In genomic region chr3:30975102-30975754, GRCm38 (mm10) we compare ENCODE assay signal across 10 mouse cellular contexts. TPM values are rescaled to one million over a fixed set of nuclear protein-coding genes. Genes with fewer than 3 reads are reported as not detected.
DNase-seq lines count a peak whose midpoint lies in the region; ATAC-seq lines count a peak whose summit lies in the region.
"Had no signal": no experiment of that assay in that cellular context is flagged by ENCODE, and none has a peak within 500 bp of the region (broad histone marks: within the 10 kb centered on the region; RNA-seq: fewer than 3 reads in every experiment).

No protein-coding gene starts in this region.

- no peaks in the 10 kb centered on the region for H3K36me3 ChIP-seq in forebrain, embryonic 14.5 days (ENCODE audit: control insufficient read depth, insufficient read depth, low read length)

- WGBS in forebrain, embryonic 14.5 days: 41% methylated on average over 9 of the region's 9 CpGs

- H3K9ac ChIP-seq in forebrain, embryonic 14.5 days (ENCODE audit: low read length): no peak overlapping the region

- H3K4me3 ChIP-seq in forebrain, embryonic 14.5 days (ENCODE audit: low read depth, low read length): no peak overlapping the region
- H3K4me3 ChIP-seq: erythroblast, embryonic 14.5 days; myocyte had no signal

- ATAC-seq in cerebellum, adult (ENCODE audit: insufficient number of reproducible peaks, low FRiP score, low TSS enrichment): peak; percentile 74
- peak; percentile 37; the same call in 1 of the 2 replicates for ATAC-seq in forebrain, embryonic 14.5 days

- no peak overlapping the region for H3K27ac ChIP-seq in forebrain, embryonic 14.5 days (ENCODE audit: low read depth, low read length)

- peak; percentile 57 for DNase-seq in urinary bladder, postnatal 25 days (ENCODE audit: low spot score)
- no peak for DNase-seq in urinary bladder, postnatal 10 days (ENCODE audit: low spot score)
- DNase-seq in forebrain, embryonic 14.5 days (ENCODE audit: low spot score): peak; percentile 68
- DNase-seq in induced T-regulatory cell, adult 2 months (ENCODE audit: low read depth): peak; percentile 90
- DNase-seq in liver: peak; percentile 62
- DNase-seq in naive thymus-derived CD4-positive, alpha-beta T cell, adult 2 months (ENCODE audit: low read depth): peak; percentile 83
- peak; percentile 80 for DNase-seq in testis, postnatal 10 days (ENCODE audit: low spot score)

- H3K9me3 ChIP-seq in forebrain, embryonic 14.5 days (replicated peaks; ENCODE audit: control insufficient read depth, low read length): no peaks in the 10 kb centered on the region

- no peaks in the 10 kb centered on the region for H3K27me3 ChIP-seq in forebrain, embryonic 14.5 days (replicated peaks; ENCODE audit: control insufficient read depth, insufficient read depth, low read length)

- no peaks in the 10 kb centered on the region for H3K4me1 ChIP-seq in forebrain, embryonic 14.5 days (ENCODE audit: control insufficient read depth, insufficient read depth, low read length)

- no peak overlapping the region for H3K4me2 ChIP-seq in forebrain, embryonic 14.5 days (ENCODE audit: low read length)

RNA-seq across cellular contexts. Expression of gene Phc3, which starts 6.0 kb away (rescaled TPM):
- 4.8 and 5.7 TPM in 2 replicates for polyA plus RNA-seq in forebrain, embryonic 14.5 days (2014; fragmentation: Nextera tagmentation; extraction: Ambion mirVana)

RNA-seq across cellular contexts. Expression of gene Prkci, which starts 20.3 kb away (rescaled TPM):
- polyA plus RNA-seq in forebrain, embryonic 14.5 days (2014; fragmentation: Nextera tagmentation; extraction: Ambion mirVana): 24.8 and 25.8 TPM in 2 replicates
